Mouse (Mus musculus) common myeloid progenitor, adult 5-6 weeks (primary cell): ENCODE measurements around the gene Lgals3. TPM values are rescaled to one million over a fixed set of nuclear protein-coding genes. Genes with fewer than 3 reads are reported as not detected.

Experiments
- ATAC-seq: replicated peaks from 2 replicates; pipeline ENCODE4 v1.8.0; 2016; ENCODE audit warnings: low read depth, mild to moderate bottlenecking, moderate TSS enrichment, inconsistent platforms; ENCODE audit not compliant: poor library complexity, severe bottlenecking
- total RNA-seq: library from RNA; stranded (forward); fragments of 200-1000, 187-1606 nt; gene quantifications from 2 replicates; pipeline ENCODE4 v1.2.3, GENCODE M21; 2017

Lgals3 gene
- 1.2 and 5.7 TPM in 2 replicates for total RNA-seq

DNA sequence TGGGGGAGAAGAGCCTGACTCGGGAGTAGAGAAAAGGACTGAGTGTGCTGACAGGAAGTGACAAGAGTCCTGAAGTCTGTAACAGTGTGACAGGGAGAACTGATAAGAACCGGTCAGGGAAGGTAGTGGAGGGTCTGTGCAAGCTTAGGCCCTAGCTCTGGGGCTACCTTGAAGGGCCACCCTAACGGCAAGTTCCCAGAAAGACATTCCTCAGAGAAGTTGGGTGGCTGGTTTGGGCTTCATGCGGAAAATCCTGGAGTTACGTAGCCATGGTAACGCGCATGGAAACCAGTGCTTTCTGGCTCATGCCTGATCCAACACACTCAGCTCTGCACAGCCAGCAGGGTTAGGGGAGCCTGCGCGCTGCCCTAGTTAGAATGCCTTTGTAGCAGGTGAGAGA lies at the start of gene Lgals3:
TSS of gene Lgals3 (plus strand) at position 291 of the 400 bp plus-strand sequence.
- ATAC-seq, result peak; percentile 50; the same call in 1 of the 2 replicates

DNA sequence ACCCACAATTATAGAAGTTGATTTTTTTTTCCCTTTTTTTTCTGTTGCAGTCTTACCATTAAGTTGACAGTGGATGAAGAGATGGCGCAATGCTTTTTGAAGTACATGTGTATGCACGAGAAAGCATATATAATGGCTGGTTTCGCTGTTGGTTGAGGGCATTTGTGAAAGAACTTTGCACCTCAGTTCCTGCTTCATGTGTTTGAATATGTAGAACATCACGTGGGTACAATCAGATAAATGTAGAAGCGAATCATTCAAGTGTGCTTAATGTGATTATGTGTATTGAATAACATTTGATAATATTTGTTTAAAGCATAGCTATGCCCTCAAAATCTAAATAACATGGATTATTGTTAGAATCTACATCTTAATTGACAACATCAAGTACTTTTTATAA lies 48.2 kb upstream of the Lgals3 start:
- ATAC-seq, result no peak

DNA sequence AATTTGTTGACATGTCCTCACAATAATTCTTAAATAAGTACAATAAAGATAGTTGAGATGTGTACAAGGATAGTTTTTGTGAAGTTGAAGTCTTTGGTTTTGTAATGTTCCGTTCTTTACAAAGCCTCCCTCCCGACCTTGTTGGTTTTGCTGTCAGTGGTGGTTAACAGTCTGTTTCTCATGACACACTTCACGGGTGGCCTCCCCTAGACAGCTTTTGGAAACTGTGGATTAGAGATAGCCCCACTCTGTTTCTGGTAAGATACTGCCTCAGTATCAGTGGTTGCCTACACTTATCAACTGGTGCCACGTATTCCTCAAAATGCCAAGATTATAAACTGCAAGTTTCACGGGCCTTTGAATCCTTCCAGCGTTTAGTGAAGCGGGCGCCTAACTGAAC lies 46.0 kb upstream of the Lgals3 start:
- ATAC-seq, result peak; percentile 85

DNA sequence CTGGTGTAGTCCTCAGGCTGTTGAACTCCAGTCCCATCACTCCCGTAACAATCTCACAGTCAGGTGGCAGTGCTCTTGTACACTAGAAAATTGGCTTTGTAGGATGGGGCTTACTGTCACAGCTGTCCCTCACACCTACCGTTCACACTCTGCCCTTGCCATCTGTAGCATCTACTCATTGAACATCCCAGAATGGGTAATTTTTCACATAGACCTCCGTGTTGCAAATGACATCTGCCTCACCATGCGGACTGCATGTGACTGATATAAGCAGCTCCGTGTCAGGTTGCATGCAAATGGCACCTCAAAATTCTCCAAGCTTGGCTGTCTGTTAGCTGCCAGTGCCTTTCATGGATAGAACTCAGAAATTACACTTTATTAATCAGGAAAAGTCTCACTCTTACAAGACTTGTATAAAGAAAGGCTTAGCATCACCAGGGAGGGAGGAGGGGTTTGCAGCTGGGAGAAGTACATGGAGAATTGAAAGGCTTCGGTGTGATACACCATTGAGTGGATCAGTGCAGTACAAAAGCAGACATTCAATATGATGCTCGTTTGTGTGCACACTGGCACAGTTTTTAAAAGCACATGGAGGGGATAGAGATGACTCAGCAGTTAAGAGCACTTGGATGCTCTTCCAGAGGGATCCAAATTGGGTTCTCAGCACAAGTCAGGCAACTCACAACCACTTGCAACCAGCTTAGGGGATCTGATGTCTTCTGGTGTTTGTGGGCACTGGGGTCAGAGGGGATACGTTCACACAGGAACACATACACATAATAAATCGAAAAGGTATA lies 41.4 kb upstream of the Lgals3 start:
- ATAC-seq, result no peak

DNA sequence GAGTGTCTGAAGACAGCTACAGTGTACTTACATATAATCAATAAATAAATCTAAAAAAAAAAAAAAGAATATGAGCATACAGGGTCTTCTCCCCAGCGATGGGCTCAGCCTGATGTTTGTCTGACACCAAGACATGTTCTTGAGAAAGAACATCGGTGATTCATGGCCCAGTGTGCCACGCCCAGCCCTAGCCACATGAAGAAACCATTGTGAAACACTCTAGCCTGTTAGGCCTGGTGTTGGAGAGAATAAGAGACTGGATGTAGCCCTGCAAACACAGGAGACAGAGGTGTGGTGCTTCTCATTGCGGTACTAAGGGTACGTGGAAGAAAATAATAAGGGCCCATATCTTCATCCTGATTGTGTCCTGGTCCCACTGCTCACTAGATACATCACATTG lies 40.2 kb upstream of the Lgals3 start:
- ATAC-seq, result no peak

DNA sequence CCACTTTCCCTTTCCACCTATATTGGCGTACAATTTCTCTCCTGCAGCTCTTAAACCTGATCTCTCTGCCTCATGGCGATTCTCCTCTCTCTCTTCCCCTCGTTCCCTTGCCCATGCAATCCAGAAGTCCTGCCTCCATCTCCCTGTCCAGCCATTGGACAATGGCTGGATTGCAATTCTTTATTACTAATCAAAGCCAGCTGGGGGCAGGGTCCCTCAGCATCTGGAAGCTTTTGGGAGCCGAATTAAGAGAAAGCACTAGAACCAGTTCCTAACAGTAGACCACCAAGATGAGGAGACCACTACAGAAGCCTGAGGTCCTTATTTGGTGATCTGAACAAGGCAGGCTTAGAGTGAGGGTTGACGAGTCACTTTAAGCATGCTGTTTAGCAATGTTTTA lies 35.6 kb upstream of the Lgals3 start:
- no peak for ATAC-seq

DNA sequence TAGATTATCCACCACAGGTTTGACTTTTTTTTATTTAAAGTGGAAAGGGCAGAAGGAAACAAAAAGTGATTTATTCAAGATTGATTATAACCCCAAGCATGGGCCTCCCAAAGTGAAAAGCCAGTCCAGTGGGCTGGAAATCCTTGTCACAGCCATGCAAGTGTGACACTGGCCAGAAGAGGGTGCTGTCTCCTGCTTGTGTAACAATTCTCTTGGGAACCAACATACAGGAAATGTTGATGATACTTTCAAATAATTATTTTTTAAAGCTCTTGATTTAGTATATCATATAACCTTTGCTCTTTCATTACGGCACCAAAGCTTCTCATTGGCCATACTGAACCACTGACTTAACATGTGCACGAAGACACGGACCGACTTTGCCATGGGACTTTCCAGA lies 32.7 kb upstream of the Lgals3 start:
- ATAC-seq, result peak; percentile 78

DNA sequence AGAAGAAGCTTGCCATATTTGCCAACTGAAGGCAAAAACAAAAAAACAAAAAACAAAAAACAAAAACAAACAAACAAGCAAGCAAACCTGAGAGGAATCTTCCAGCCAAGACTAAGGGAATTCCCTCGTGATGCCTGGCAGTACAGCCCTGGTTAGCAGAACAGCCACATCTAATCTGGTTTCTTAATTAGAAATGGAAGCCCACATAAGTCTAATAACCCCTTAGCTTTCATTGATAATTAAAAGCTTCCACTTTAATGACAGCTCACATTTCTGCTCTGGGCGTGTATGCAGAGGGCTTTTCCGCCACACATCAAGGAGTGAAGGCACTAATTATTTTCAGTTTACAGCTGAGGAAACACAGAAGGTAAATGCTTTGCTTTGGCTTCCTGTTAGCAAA lies 32.3 kb upstream of the Lgals3 start:
- no peak for ATAC-seq

DNA sequence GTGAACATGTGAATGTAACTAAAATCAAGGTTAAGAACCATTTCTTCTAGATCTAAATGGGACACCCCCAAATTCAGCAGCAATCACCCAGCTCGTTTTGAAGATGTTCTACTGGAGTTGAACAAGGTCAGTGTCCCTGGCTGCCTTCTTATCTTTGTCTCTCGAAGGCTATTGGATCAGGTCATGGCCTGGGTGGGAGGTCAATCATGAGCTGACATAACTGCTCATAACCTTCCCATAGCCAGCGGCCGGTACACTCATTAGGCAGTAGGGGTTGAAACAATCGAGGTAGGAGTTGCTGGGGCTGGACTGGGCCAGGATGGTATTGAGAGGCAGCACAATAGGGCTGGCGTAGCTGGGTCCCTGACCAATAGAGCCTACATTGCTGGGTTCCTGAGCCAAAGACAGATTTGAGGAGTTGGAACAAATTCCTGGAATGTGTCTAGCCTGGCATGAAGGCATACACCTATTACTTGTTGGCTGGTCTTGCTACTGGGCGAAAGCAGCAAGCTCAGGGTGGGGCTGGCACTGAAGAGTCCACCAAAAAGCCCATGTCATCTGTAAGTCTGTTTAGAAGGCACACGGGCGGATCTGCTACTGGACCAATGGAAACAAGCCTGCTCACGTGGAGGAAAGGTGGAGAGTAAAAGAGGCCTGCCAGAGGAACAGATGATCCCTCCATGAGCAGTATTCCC lies 27.2 kb upstream of the Lgals3 start:
- no peak for ATAC-seq

DNA sequence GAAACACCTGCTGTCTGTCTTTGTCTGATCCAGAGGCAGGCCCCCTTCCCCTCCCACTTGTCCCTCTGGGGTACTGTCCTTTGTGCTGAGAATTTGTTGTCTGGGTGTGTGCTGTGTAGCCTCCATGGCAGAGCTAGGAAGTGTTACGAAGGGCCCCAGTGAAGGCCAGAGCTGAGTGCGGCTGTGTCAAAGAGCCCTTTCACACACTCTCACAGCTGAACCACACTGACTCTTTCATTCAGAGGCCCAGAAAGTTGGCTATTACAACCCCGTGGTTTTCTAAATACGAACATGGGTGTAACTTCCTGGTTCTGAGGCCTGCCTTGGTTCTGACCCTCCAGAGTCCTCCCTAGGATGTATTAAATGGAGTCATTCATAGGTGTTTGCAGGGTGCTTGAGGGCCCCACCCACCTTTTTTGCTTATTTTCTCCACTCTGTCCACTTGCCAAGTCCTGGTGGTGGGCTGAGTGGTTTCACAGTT lies 25.7 kb upstream of the Lgals3 start:
- no peak for ATAC-seq

DNA sequence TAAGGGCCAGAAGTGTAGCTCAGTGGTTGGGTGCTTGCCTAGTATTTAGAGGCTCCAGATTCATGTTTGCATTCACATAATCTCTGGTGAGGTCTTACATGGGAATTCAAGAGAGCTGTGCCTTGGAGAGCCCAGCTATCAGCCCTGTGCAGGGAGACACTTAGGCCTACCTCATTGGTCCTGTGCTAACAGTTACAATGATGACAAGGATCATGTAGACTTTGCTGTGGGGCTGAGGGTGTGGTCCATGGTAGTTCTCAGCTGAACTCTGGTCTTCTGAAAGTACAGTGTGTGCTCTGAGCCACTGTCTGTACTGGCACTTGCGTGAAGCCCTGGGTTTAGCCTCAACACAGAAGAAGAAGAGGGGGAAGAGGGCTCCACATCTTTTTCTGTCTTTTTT lies 20.8 kb upstream of the Lgals3 start:
- ATAC-seq, result no peak

DNA sequence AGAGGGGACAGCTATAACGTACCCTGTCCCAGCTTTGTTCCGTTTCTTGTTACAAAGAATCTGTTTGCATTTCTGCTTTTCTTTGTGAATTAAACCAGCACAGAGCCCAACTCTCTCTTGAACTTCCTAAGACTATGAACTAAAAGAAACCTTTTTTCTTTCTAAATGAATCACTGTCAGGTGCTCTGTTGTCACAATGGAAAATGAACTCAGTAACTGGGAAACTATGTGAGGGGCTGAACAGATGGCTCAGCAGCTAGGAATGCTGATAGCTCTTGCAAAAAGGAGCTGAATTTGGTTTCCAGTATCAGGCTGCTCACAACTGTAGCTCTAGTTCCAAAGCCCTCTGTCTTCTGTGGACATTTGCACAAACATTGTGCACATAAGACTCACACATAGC lies 16.6 kb upstream of the Lgals3 start:
- no peak for ATAC-seq

DNA sequence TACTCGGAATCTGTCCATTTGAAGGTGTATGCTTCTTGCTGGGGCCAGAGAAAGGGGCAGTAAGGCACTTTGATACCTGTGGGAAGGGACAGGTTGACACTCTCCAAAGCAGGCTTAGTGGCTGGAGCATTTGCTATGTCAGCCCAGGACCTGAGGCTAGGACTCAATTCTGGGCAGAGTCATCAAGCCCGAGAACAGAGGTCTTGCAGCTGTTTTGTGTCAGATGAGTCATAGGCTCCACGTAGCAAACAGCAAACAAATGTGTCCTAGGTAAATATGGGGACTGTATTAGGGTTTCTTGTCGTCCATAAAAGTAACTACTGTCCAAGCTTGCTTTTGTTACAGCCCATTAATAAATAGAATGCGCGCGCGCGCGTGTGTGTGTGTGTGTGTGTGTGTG lies 15.3 kb upstream of the Lgals3 start:
- ATAC-seq, result no peak

DNA sequence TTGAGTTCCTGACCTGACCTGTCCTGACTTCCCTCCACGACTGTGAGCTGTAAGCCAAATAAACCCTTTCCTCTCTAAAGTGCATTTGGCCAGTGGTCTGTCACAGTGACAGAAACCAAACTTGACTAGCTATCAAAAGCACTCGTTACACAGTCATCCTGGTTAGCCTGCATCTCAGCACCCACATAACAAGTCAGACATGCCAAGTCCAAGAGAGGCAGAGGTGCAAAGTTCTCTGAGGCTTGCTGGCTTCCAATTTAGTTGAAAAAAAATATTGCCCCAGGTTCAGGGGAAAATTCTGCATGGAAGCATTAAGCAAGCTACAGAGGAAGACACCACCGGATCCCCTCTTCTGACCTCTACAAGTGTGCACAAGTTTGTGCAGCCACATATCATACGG lies 14.3 kb upstream of the Lgals3 start:
- no peak for ATAC-seq

DNA sequence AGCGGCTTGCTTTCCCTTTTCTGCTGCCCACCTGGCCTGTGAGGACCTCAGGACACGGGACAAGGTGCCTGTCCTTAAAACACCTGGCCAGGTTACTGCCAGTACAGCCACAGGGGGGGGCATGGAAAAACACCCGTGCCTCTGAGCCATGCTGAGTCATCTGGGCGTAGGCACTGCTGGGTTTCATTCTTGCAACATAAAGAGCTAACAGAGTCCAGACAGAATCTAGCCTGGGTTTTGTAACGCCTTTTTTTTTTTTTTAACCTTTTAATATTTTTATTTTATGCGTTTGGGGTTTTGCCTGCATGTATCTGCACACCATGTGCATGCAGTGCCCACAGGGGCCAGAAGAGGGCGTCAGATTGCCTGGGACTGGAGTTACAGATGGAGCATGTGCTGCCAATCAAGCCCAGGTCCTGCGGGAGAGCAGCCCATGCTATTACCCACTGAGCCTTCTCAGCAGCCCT lies 13.4 kb upstream of the Lgals3 start:
- ATAC-seq, result peak; percentile 54; the same call in 1 of the 2 replicates

DNA sequence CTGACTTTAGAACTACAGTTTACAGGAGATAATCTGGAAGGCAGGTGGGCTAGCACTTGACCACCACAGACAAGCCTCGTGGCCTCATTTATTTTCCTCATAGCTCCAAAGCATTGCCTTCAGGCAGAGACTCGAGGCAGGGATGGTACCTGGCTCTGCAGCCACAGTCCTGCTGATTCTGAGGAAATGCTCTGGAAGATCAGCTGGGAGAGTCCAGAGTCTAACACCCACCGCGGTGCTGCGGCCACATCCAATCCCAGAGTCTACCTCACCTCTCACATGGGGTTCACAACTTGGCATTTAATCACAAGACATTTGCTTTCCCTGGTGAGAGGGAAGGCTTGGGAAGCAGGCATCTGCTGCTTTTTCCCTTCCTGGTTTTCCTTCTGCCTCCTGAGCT lies 12.6 kb upstream of the Lgals3 start:
- ATAC-seq, result no peak

DNA sequence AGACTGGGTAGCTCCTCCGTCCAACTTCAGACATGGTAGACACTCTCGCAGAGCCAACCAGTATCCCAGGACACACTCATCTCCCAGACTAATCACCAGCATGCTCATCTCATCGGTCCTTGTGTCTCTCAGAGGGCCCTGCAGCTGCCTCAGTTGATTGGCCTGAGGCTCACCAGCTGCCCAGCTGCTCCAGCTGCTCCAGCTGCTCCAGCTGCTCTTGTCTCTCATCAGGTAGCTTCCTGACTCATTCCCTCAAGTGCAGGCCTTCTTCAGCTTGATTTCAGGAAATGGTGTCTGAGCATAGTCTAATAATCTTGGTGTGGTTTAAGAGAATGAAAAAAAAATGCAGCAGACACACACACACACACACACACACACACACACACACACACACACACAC lies 10.9 kb upstream of the Lgals3 start:
- no peak for ATAC-seq

DNA sequence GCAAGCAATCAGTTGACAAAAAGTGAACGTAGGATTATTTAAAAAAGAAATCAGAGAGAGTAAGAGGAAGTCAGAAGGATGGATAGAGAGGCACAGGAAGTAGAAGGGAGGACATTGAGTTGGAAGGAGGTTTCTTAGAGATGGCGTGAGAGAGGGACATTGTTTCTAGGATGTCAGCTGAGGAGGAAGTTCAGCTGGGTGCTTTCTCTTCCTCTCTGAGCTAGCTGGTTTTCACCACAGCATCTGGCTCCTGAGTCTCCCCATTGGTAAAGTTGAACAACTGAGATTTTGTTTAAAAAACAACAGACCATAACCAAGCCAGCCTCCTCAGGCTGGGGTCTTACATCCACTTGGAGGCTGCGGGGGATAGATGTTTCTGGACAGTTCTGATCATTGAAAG lies 7.9 kb upstream of the Lgals3 start:
- ATAC-seq, result peak; percentile 27

DNA sequence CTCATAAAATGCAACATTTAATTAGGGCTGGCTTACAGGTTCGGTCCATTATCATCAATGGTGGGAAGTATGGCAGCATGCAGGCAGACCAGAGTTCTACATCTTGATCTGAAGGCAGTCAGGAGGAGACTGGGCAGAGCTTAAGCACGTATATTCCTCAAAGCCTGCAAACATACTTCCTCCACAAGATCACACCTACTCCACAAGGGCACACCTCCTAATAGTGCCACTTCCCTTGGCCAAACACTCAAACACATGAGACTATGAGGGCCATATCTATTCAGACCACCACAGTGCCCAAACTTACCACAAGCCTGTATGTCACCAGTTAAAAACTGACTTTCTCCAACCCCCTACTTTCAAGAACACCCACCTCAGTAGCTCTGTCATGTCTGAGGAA lies 6.1 kb upstream of the Lgals3 start:
- ATAC-seq, result 0 out of 2 replicates have a peak, but pooled peaks have one; percentile 11

DNA sequence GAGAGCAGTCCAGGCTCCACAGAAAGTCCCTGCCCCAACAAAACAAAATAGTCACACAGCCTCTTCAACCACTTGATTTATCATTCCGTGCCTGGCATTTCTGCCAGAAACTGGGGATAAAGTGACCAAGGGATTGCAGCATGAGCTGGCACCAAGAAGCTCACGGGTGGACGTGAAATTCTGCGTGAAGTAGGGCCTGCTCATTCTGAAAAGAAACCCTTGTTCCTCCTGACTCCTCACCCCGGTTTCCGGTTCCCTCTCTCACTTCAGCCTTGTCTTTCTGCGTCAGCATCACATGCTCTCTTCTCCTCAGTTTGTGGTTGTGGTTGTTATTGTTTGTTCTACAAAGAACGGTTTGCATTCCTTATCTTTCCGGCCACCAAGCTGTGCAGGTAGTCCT lies 5.7 kb upstream of the Lgals3 start:
- no peak for ATAC-seq

DNA sequence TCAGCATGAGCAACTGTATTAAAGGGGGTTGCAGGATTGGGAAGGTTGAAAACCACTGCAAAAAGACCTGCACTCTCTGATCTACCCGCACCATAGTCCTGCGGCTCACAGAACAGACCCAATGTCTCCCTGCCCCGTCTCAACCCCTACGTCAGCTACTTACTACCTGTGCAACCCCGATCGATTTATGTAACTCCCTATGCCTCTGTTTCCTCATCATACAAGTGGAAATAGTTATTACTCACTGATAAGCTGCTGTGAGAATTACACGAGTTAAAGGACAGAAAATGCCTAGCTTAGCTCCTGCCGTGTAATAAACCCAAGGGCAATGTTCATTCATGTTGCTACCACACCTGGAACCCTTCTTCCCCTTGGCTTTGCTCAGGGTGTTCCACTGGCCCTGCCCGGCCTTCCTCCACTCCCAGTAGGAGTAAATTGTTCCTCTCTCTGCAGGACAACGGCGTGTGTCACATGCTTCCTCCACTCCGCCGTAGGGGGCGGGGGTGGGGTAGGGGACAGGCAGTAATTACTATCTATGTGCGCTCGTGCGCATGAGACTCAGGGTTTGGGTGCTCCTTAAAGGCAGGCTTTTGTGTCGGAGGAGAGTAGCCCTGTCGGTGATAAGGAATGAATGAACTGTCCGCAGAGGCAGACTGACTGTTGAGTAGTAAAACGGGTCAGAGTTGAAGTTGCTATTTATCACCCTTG lies 2.7 kb upstream of the Lgals3 start:
- peak; percentile 59 for ATAC-seq
